Mouse (Mus musculus) heart, embryonic 14.5 days (tissue): ENCODE measurements around the gene Sox5. TPM values are rescaled to one million over a fixed set of nuclear protein-coding genes. Genes with fewer than 3 reads are reported as not detected.

ENCODE experiments used
- ATAC-seq: fragments of 200-750 bp; cut with Nextera tagmentation; 2 replicates; pipeline ENCODE4 v1.8.0; 2017; ENCODE audit warnings: low read depth, moderate TSS enrichment; ENCODE audit not compliant: insufficient number of reproducible peaks, insufficient read depth, low FRiP score
- H3K27ac ChIP-seq, 2 experiments: fragments of 200-500 bp in 1 of 2; fragments of 300-500 bp in 1 of 2; sonication (generic) in 1 of 2; replicated peaks in 1 of 2; 2 replicates each; pipeline ENCODE4 v1.5.1; 2012 to 2014; ENCODE audit warnings: low read depth in 2 of 2, low read length in 2 of 2, control low read depth in 1 of 2, mild to moderate bottlenecking in 1 of 2, mixed read lengths in 1 of 2; ENCODE audit not compliant: control insufficient read depth in 1 of 2, insufficient read depth in 1 of 2
- H3K27me3 ChIP-seq: fragments of 300-500 bp; sonication (generic); 2 replicates; pipeline ENCODE4 v1.6.1; 2014; ENCODE audit warnings: mild to moderate bottlenecking, low read length, control low read depth; ENCODE audit not compliant: control insufficient read depth, insufficient read depth
- H3K36me3 ChIP-seq: fragments of 300-500 bp; sonication (generic); 2 replicates; pipeline ENCODE4 v1.6.1; 2014; ENCODE audit warnings: mild to moderate bottlenecking, control low read depth, low read length, mixed read lengths; ENCODE audit not compliant: control insufficient read depth, insufficient read depth
- H3K4me1 ChIP-seq, 2 experiments: fragments of 200-500 bp in 1 of 2; fragments of 300-500 bp in 1 of 2; sonication (generic) in 1 of 2; 2 replicates each; pipeline ENCODE4 v1.6.1; 2012 to 2014; ENCODE audit warnings: low read length in 2 of 2, control low read depth in 1 of 2, mixed read lengths in 1 of 2; ENCODE audit not compliant: control insufficient read depth in 2 of 2, insufficient read depth in 2 of 2
- H3K4me2 ChIP-seq: fragments of 300-500 bp; sonication (generic); 2 replicates; pipeline ENCODE4 v1.6.1; 2014; ENCODE audit warnings: mild to moderate bottlenecking, low read length
- H3K4me3 ChIP-seq, 2 experiments: fragments of 200-500 bp in 1 of 2; fragments of 300-500 bp in 1 of 2; sonication (generic) in 1 of 2; 2 replicates each; pipeline ENCODE4 v1.5.1; 2012 to 2014; ENCODE audit warnings: low read length in 2 of 2, mild to moderate bottlenecking in 2 of 2, control low read depth in 1 of 2, low read depth in 1 of 2, moderate library complexity in 1 of 2; ENCODE audit not compliant: control insufficient read depth in 1 of 2, insufficient read depth in 1 of 2
- H3K9ac ChIP-seq: fragments of 300-500 bp; sonication (generic); 2 replicates; pipeline ENCODE4 v1.6.1; 2014; ENCODE audit warnings: mild to moderate bottlenecking, low read length
- H3K9me3 ChIP-seq: fragments of 300-500 bp; sonication (generic); 2 replicates; pipeline ENCODE4 v1.6.1; 2016; ENCODE audit warnings: low read length, control low read depth; ENCODE audit not compliant: control insufficient read depth
- WGBS: fragments of 180-500 bp; shearing (Covaris S2); extraction: QIAGEN DNeasy Blood & Tissue Kit; methylation state at CpG from one replicate; pipeline ENCODE4 v1.1.7; 2014; 5-methylcytosine and 5-hydroxymethylcytosine counted together
- polyA plus RNA-seq: library from polyadenylated mRNA; unstranded; fragments of >200 nt; fragmentation: Nextera tagmentation; extraction: Ambion mirVana; gene quantifications from 2 replicates; pipeline ENCODE4 v1.2.1, GENCODE M21; 2014

Sox5 gene
- polyA plus RNA-seq, 1 experiment from 2014 or later, result 10.6 TPM

DNA sequence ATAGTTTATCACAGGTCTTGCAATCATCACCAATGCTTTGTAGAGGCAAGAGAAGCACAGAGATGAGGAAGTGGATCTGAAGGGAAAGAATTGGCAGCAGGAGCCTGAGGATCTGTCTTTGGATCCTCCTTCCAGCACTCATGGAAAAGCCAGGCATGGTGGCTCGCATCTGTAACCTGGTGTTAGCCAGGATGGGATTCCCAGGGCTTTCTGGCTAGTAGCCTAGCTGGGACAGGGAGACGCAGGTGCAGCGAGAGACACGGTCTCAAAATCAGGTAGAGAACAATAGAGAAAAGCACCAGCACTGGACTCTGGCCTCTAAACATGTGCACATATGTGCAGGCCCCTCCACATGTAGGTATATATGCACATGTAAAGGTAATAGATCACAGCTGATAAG lies 330.1 kb downstream of the Sox5 start:
- H3K27me3 ChIP-seq, result no peaks in the 10 kb centered on the region
- no peaks in the 10 kb centered on the region for H3K9me3 ChIP-seq
- H3K9ac ChIP-seq, result no peak overlapping the region
- no peak overlapping the region for H3K4me3 ChIP-seq
- no peaks in the 10 kb centered on the region for H3K4me1 ChIP-seq
- H3K36me3 ChIP-seq, result no peaks in the 10 kb centered on the region
- H3K4me2 ChIP-seq, result no peak overlapping the region
- ATAC-seq, result no peak
- no peak overlapping the region for H3K27ac ChIP-seq
- 91% methylated on average over 4 of the region's 4 CpGs for WGBS

DNA sequence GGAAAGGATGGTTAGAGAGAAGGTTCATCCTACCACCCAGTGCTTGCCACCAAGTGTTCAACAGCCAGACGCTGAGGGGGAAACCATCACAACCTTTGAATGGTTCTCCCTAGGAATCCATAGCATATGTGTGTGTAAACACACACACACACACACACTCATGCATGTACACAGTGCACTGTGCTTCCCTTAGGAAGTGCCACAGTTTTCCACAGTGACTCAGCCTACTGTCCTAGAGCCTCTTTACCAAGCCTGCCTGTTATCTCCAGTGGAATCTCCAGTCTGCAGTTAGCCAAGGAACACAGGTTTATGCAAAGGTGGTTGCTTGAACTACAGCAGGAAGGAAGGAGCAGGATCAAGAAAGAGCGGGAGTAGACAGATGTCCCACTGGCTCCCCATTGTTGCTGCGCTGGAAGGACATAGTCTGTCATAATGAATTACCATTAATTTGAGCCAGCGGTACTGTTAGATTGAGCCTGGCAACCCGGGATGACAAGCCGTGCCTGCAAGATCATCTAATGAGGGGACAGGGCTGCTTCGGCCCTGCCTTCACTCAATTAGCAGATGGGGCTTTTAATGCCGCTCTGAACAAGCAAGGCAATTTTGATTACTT lies 335.9 kb downstream of the Sox5 start:
- H3K4me2 ChIP-seq, result no peak overlapping the region
- no peak overlapping the region for H3K4me3 ChIP-seq
- ATAC-seq, result no peak
- no peaks in the 10 kb centered on the region for H3K9me3 ChIP-seq
- 79% methylated on average over 8 of the region's 8 CpGs for WGBS
- no peak overlapping the region for H3K27ac ChIP-seq
- no peaks in the 10 kb centered on the region for H3K36me3 ChIP-seq
- no peaks in the 10 kb centered on the region for H3K27me3 ChIP-seq
- no peaks in the 10 kb centered on the region for H3K4me1 ChIP-seq
- H3K9ac ChIP-seq, result no peak overlapping the region

DNA sequence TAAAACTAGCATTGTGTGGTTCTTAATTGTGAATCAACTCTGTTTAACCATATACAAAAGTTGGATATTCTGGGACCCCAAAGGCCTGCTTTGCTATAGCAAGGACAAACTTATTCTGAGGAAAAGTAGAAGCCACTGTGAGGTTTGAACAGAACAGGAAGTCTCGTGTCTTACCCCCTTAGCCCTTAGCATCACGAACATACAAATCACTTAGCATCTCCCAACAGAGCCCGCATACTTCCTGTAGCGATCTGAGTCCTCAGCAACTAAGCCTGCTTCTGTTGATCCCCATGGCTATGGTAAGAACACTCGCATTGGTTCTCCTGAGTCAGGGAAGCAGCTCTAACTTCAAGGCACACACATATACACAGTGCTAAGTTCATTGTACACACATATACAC lies 337.4 kb downstream of the Sox5 start:
- WGBS, result 76% methylated on average over 5 of the region's 5 CpGs
- ATAC-seq, result no peak
- H3K9me3 ChIP-seq, result no peaks in the 10 kb centered on the region

DNA sequence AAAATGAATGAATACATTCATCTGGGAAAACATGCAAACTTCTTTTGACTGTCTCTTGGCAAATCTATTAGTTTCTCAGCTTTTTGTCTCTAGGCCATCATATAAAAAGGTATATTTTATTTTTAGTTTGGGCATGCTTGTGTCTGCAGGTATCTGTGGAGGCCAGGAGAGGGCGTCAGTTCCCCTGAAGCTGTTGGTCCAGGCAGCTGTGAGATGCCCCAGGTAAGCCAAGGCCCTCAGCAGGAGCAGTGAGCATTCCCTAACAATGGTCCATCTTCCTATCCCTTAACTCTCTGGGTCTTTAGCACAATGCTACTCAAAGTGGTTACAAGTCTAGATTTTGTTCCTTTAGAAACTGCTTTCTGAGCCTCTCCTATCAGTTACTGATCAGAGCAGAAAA lies 338.1 kb downstream of the Sox5 start:
- H3K9ac ChIP-seq, result no peak overlapping the region
- no peak overlapping the region for H3K4me2 ChIP-seq
- H3K27ac ChIP-seq, result no peak overlapping the region
- no peak for ATAC-seq
- no peak overlapping the region for H3K4me3 ChIP-seq
- H3K27me3 ChIP-seq, result no peaks in the 10 kb centered on the region
- H3K36me3 ChIP-seq, result no peaks in the 10 kb centered on the region
- WGBS, result 59% methylated on average over 1 of the region's 1 CpGs
- H3K4me1 ChIP-seq, result no peaks in the 10 kb centered on the region
- no peaks in the 10 kb centered on the region for H3K9me3 ChIP-seq

More for the DNA sequence above, 337.4 kb downstream of the Sox5 start:
- H3K27me3 ChIP-seq, result no peaks in the 10 kb centered on the region
- H3K4me3 ChIP-seq, result no peak overlapping the region
- no peaks in the 10 kb centered on the region for H3K4me1 ChIP-seq
- H3K27ac ChIP-seq, result no peak overlapping the region
- H3K4me2 ChIP-seq, result no peak overlapping the region
- no peak overlapping the region for H3K9ac ChIP-seq
- no peaks in the 10 kb centered on the region for H3K36me3 ChIP-seq

DNA sequence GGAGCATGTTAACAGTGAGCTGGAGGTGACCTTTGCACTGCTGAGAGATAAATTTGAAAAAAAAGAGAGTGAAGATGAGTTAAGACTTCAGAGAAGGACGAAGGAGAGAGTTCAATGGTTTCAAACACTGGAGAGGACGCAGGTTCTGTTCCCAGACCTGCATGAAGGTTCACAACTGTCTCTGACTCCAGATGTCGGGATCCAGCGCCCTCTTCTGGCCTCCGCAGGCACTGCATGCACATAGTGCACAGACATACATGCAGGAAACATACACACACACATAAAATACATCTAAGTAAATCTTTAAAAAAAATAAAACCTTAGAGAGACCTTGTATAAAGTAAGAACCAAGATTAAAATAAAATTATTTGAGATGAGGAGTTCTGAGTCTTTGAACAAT lies 352.5 kb downstream of the Sox5 start:
- Histone ChIP-seq H3K4me1 (peaks cover 2 to 6% of the 10 kb centered on the region in 2 experiments; a peak in 1 of 4 replicates), H3K9me3 (no peaks in the 10 kb centered on the region), H3K9ac (no peak overlapping the region), H3K27me3 (peaks cover 9% of the 10 kb centered on the region; the same call in 1 of the 2 replicates), H3K4me3 (no peak overlapping the region), H3K27ac (no peak overlapping the region), H3K4me2 (no peak overlapping the region), H3K36me3 (no peaks in the 10 kb centered on the region)
- ATAC-seq, result no peak
- 71% methylated on average over 5 of the region's 5 CpGs for WGBS

DNA sequence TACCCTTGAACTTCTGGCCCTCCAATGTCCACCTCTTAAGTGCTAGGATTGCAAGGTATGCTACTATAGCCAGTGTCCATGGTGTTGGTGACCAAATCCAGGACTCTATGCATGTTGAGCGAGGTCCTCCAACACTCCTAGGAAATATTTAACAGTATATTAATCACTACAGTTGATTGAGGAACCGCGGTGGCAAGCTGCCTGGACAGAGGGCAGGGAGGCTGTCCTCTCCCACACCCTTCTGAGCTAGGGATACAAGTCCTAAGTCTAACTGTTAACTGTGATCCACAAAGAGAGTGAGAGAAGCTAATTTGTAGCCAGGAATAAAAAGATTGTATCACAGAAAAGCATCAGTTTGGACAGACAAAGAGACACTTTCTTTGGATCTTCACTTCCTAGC lies 373.7 kb downstream of the Sox5 start:
- Histone ChIP-seq H3K4me2 (no peak overlapping the region), H3K9me3 (no peaks in the 10 kb centered on the region), H3K36me3 (no peaks in the 10 kb centered on the region), H3K27ac (no peak overlapping the region), H3K4me3 (no peak overlapping the region), H3K4me1 (no peaks in the 10 kb centered on the region), H3K9ac (no peak overlapping the region), H3K27me3 (no peaks in the 10 kb centered on the region)
- 80% methylated on average over 3 of the region's 3 CpGs for whole genome bisulfite sequencing
- no peak for ATAC-seq

DNA sequence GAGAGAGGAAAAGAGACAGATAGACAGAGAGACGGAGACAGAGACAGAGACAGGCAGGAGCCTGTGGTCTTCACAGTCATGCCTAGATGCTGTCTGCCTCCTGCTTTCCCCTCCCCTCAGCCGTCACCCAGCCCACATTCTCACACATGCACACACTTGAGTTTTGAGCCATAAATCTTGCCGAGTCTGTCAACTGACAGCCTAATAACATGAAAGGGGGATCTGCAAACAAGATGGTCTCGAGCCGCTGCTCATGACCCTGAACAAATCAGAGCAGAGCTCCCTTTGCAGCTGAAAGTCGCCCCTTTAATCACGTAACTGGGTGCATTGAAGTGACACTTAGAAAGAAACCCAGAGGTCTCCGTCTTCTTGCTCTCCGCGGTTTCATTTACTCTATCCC lies 383.7 kb downstream of the Sox5 start:
- Histone ChIP-seq H3K4me2 (no peak overlapping the region; the same call in 1 of the 2 replicates), H3K27ac (no peak overlapping the region), H3K4me3 (no peak overlapping the region), H3K36me3 (no peaks in the 10 kb centered on the region), H3K9me3 (no peaks in the 10 kb centered on the region), H3K4me1 (no peaks in the 10 kb centered on the region), H3K27me3 (no peaks in the 10 kb centered on the region), H3K9ac (no peak overlapping the region)
- 60% methylated on average over 10 of the region's 10 CpGs for WGBS
- ATAC-seq, result no peak

DNA sequence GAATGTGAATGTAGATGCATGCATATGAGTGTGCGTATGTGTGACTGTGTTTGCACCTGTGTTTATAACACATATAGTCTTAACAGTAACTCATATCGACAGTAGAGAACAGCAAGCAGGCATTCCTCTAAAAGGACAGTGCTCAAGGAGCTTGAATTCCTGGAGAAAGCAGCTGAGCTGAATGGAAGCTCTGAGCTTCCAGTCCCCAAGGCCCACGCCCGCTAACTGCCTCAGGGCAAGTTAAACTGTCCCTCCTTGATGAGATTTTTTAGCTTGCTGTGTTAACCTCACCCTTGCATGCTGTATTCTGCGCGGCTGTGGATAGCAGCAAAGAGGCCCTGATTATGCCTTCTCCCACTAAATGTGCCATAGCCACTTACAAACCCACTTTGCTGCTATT lies 388.6 kb downstream of the Sox5 start:
- Histone ChIP-seq H3K4me2 (no peak overlapping the region), H3K36me3 (no peaks in the 10 kb centered on the region), H3K27me3 (no peaks in the 10 kb centered on the region), H3K4me3 (no peak overlapping the region), H3K27ac (no peak overlapping the region), H3K9me3 (no peaks in the 10 kb centered on the region), H3K4me1 (no peaks in the 10 kb centered on the region), H3K9ac (no peak overlapping the region)
- no peak for ATAC-seq
- 85% methylated on average over 6 of the region's 6 CpGs for WGBS
